Mouse (Mus musculus) liver, postnatal 0 days (tissue): ENCODE measurements around the gene Tbc1d5.

Experiments
- CTCF ChIP-seq: sonication (generic); IDR thresholded peaks from 2 replicates; pipeline ENCODE4 v1.5.1; 2016; ENCODE audit warnings: antibody characterized with exemption, low read depth
- EP300 ChIP-seq: IDR thresholded peaks from 2 replicates; pipeline ENCODE4 v1.6.1; 2016; ENCODE audit warnings: antibody characterized with exemption, low read depth, mild to moderate bottlenecking

DNA sequence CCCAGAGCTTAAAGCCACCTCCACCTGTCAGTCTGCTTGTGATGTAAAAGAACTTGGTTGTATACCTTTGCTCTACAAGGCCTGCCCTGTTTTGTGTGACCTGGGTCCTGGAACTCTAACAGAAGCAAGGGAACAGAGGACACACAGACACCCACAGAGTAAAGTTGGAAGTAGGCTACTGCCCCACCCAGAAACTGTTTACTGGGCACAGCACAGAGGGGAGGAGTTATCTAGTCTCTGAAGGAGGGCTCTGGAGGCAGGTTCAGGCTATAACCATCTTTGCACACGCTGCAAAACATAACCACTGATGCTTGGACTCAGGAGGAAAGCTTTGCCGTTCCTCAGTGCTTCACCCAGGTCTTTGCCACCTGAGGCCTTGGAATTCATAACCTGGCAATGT lies 448.3 kb downstream of the Tbc1d5 start:
- TF ChIP-seq CTCF (no peak), EP300 (no peak)
